Mouse (Mus musculus): ENCODE measurements around the gene Dclk1.

- TF ChIP-seq CTCF (IDR thresholded peaks at IDR 0.05; ENCODE audit: insufficient read depth, low read depth, low read length), result no peak
- no peak for TF ChIP-seq POLR2A (IDR thresholded peaks at IDR 0.05; ENCODE audit: insufficient read depth, low read depth, low read length)
Measured at GRCm38 (mm10) chr3:55569539-55569938, 327.4 kb downstream of the Dclk1 start.
